In genomic region chr16:91740918-91741255, GRCm38 (mm10) we compare ENCODE assay signal across 15 mouse cellular contexts. TPM values are rescaled to one million over a fixed set of nuclear protein-coding genes. Genes with fewer than 3 reads are reported as not detected.
DNase-seq lines count a peak whose midpoint lies in the region; TF ChIP-seq lines count a peak whose summit lies in the region.
"Had no signal": no experiment of that assay in that cellular context is flagged by ENCODE, and none has a peak within 500 bp of the region (broad histone marks: within the 10 kb centered on the region; RNA-seq: fewer than 3 reads in every experiment).

No protein-coding gene starts in this region.

- no peak for DNase-seq in heart, embryonic 10.5 days (ENCODE audit: low spot score)
- DNase-seq in heart, adult 18-20 months = no peak
- DNase-seq in layer of hippocampus, adult 2 months (ENCODE audit: low spot score in 2 of 2) = no peak
- no peak for DNase-seq in layer of hippocampus, adult 9-10 months (ENCODE audit: low spot score)
- no peak for DNase-seq in embryonic facial prominence, embryonic 10.5 days (ENCODE audit: low spot score)
- DNase-seq: cerebellum, adult 11 months; lung, adult 2 months; lung, postnatal 36 days; thymus, postnatal 4 days had no signal

- TF ChIP-seq EP300 in ES-Bruce4 (IDR thresholded peaks at IDR 0.05; ENCODE audit: insufficient read depth, low read depth, low read length) = no peak

- H3K9ac ChIP-seq in ES-Bruce4 (ENCODE audit: low read depth, poor library complexity, severe bottlenecking) = no peak overlapping the region
- H3K9ac ChIP-seq: kidney, embryonic 15.5 days; limb, embryonic 12.5 days; midbrain, embryonic 12.5 days had no signal

- WGBS in heart, embryonic 10.5 days = 47% methylated on average over 7 of the region's 7 CpGs
- WGBS in embryonic facial prominence, embryonic 10.5 days = 63% methylated on average over 7 of the region's 7 CpGs

- peaks cover 44% of the 10 kb centered on the region for H3K4me1 ChIP-seq in heart, embryonic 10.5 days
- peaks cover 11% of the 10 kb centered on the region for H3K4me1 ChIP-seq in ES-Bruce4 (ENCODE audit: control insufficient read depth, insufficient read depth, low read length)
- H3K4me1 ChIP-seq in brown adipose tissue, adult 24 weeks (ENCODE audit: control insufficient read depth, insufficient read depth, insufficient read length, low read length) = peaks cover 17% of the 10 kb centered on the region
- H3K4me1 ChIP-seq in embryonic facial prominence, embryonic 10.5 days = peaks cover 70% of the 10 kb centered on the region

- H3K9me3 ChIP-seq in heart, embryonic 10.5 days = no peaks in the 10 kb centered on the region
- no peaks in the 10 kb centered on the region for H3K9me3 ChIP-seq in ES-Bruce4 (replicated peaks; ENCODE audit: control insufficient read depth, insufficient read depth, low read length, poor library complexity, severe bottlenecking)
- no peaks in the 10 kb centered on the region for H3K9me3 ChIP-seq in embryonic facial prominence, embryonic 10.5 days
- H3K9me3 ChIP-seq: kidney, embryonic 15.5 days; limb, embryonic 12.5 days; midbrain, embryonic 12.5 days had no signal

- no peaks in the 10 kb centered on the region for H3K36me3 ChIP-seq in heart, embryonic 10.5 days
- H3K36me3 ChIP-seq in ES-Bruce4 (ENCODE audit: control insufficient read depth, insufficient read depth, low read length, poor library complexity, severe bottlenecking) = no peaks in the 10 kb centered on the region
- H3K36me3 ChIP-seq in embryonic facial prominence, embryonic 10.5 days (replicated peaks) = peaks cover 12% of the 10 kb centered on the region; the same call in 1 of the 2 replicates
- H3K36me3 ChIP-seq: limb, embryonic 12.5 days; midbrain, embryonic 12.5 days had no signal

- H3K4me3 ChIP-seq in heart, embryonic 10.5 days = no peak overlapping the region
- no peak overlapping the region for H3K4me3 ChIP-seq in layer of hippocampus, adult 2 months
- H3K4me3 ChIP-seq in ES-Bruce4 (ENCODE audit: low read depth, low read length) = no peak overlapping the region
- H3K4me3 ChIP-seq in brown adipose tissue, adult 24 weeks (ENCODE audit: insufficient read depth, low read depth, low read length) = no peak overlapping the region
- H3K4me3 ChIP-seq in embryonic facial prominence, embryonic 10.5 days = no peak overlapping the region
- H3K4me3 ChIP-seq: kidney, embryonic 15.5 days; limb, embryonic 12.5 days; midbrain, embryonic 12.5 days; myocyte had no signal

- no peak for TF ChIP-seq CTCF in layer of hippocampus, adult 2 months (conservative IDR thresholded peaks at IDR 0.05)
- no peak for TF ChIP-seq CTCF in ES-Bruce4 (IDR thresholded peaks at IDR 0.05; ENCODE audit: low read depth, low read length)

- H3K27ac ChIP-seq in heart, embryonic 10.5 days = peak overlapping the region; percentile 42; the same call in 1 of the 2 replicates
- peak overlapping the region; percentile 62; the same call in 1 of the 2 replicates for H3K27ac ChIP-seq in layer of hippocampus, adult 2 months
- H3K27ac ChIP-seq in ES-Bruce4 (ENCODE audit: insufficient read depth, low read length) = peak overlapping the region; percentile 41
- peak overlapping the region; percentile 51; the same call in 1 of the 2 replicates for H3K27ac ChIP-seq in brown adipose tissue, adult 24 weeks (replicated peaks; ENCODE audit: low read depth, low read length)
- H3K27ac ChIP-seq in embryonic facial prominence, embryonic 10.5 days (replicated peaks) = no peak overlapping the region
- H3K27ac ChIP-seq: limb, embryonic 12.5 days had no signal

- TF ChIP-seq POLR2A in ES-Bruce4 (IDR thresholded peaks at IDR 0.05; ENCODE audit: insufficient read depth, low read length) = no peak

- H3K27me3 ChIP-seq in heart, embryonic 10.5 days (ENCODE audit: insufficient read depth, poor library complexity, severe bottlenecking) = no peaks in the 10 kb centered on the region
- H3K27me3 ChIP-seq in ES-Bruce4 (ENCODE audit: control insufficient read depth, insufficient read depth, low read length, poor library complexity, severe bottlenecking) = no peaks in the 10 kb centered on the region
- H3K27me3 ChIP-seq in embryonic facial prominence, embryonic 10.5 days (replicated peaks; ENCODE audit: low read depth, poor library complexity, severe bottlenecking) = no peaks in the 10 kb centered on the region
- H3K27me3 ChIP-seq: kidney, embryonic 15.5 days; limb, embryonic 12.5 days; midbrain, embryonic 12.5 days had no signal

RNA-seq across cellular contexts. Expression of gene Itsn1, which starts 11.8 kb away (rescaled TPM):
- polyA plus RNA-seq in heart, embryonic 10.5 days (2016; fragmentation: Nextera tagmentation; extraction: Ambion mirVana) = 26.0 and 26.5 TPM in 2 replicates
- total RNA-seq in heart, adult 18-20 months (2021) = 10 to 100 TPM; 50.2 to 53.6 TPM
- 100 to 1,000 TPM; 160 to 176 TPM for total RNA-seq in layer of hippocampus, adult 2 months (2021)
- 84.6 and 85.7 TPM in 2 replicates for polyA plus RNA-seq in ES-Bruce4 (2011; ENCODE audit: insufficient read depth, insufficient read length, low read depth, missing spikeins)
- 35.6 and 57.0 TPM in 2 replicates for polyA plus RNA-seq in brown adipose tissue, adult 24 weeks (2012; ENCODE audit: insufficient read depth, insufficient read length, missing spikeins)
- polyA plus RNA-seq in embryonic facial prominence, embryonic 10.5 days (2016; fragmentation: Nextera tagmentation; extraction: Ambion mirVana) = 40.1 and 43.5 TPM in 2 replicates

RNA-seq across cellular contexts. Expression of gene Cryzl1, which starts 12.1 kb away (rescaled TPM):
- polyA plus RNA-seq in heart, embryonic 10.5 days (2016; fragmentation: Nextera tagmentation; extraction: Ambion mirVana) = 58.0 and 60.3 TPM in 2 replicates
- total RNA-seq in heart, adult 18-20 months (2021) = 10 to 100 TPM; 23.0 to 25.0 TPM
- 100 to 1,000 TPM; 104 to 111 TPM for total RNA-seq in layer of hippocampus, adult 2 months (2021)
- polyA plus RNA-seq in ES-Bruce4 (2011; ENCODE audit: insufficient read depth, insufficient read length, low read depth, missing spikeins) = 48.3 and 60.0 TPM in 2 replicates
- 41.2 and 41.5 TPM in 2 replicates for polyA plus RNA-seq in brown adipose tissue, adult 24 weeks (2012; ENCODE audit: insufficient read depth, insufficient read length, missing spikeins)
- 60.0 and 63.7 TPM in 2 replicates for polyA plus RNA-seq in embryonic facial prominence, embryonic 10.5 days (2016; fragmentation: Nextera tagmentation; extraction: Ambion mirVana)

RNA-seq across cellular contexts. Expression of gene Donson, which starts 52.3 kb away (rescaled TPM):
- polyA plus RNA-seq in heart, embryonic 10.5 days (2016; fragmentation: Nextera tagmentation; extraction: Ambion mirVana) = 20.7 and 30.3 TPM in 2 replicates
- 1 to 10 TPM; 2.9 to 3.6 TPM for total RNA-seq in heart, adult 18-20 months (2021)
- total RNA-seq in layer of hippocampus, adult 2 months (2021) = 10 to 100 TPM; 24.4 to 28.8 TPM
- polyA plus RNA-seq in ES-Bruce4 (2011; ENCODE audit: insufficient read depth, insufficient read length, low read depth, missing spikeins) = 44.3 and 46.4 TPM in 2 replicates
- polyA plus RNA-seq in brown adipose tissue, adult 24 weeks (2012; ENCODE audit: insufficient read depth, insufficient read length, missing spikeins) = 0.96 and 4.1 TPM in 2 replicates
- polyA plus RNA-seq in embryonic facial prominence, embryonic 10.5 days (2016; fragmentation: Nextera tagmentation; extraction: Ambion mirVana) = 31.9 and 37.5 TPM in 2 replicates
